Mouse (Mus musculus): ENCODE measurements around the gene Ptprd. TPM values are rescaled to one million over a fixed set of nuclear protein-coding genes. Genes with fewer than 3 reads are reported as not detected.

The Ptprd gene
- polyA plus RNA-seq, 1 experiment from 2014 or later, result 51.4 TPM

GRCm38 (mm10) chr4:77535601-77536000 is 676.2 kb downstream of the Ptprd start:
- Histone ChIP-seq H3K36me3 (no peaks in the 10 kb centered on the region), H3K27me3 (no peaks in the 10 kb centered on the region), H3K9me3 (no peaks in the 10 kb centered on the region), H3K27ac (no peak overlapping the region), H3K9ac (replicated peaks) (no peak overlapping the region), H3K4me2 (replicated peaks) (no peak overlapping the region), H3K4me3 (replicated peaks) (no peak overlapping the region), H3K4me1 (replicated peaks) (peaks cover 10% of the 10 kb centered on the region)
- no peak for ATAC-seq
- WGBS, result 90% methylated on average over 6 of the region's 6 CpGs

- Histone ChIP-seq H3K27me3 (no peaks in the 10 kb centered on the region), H3K4me2 (replicated peaks) (no peak overlapping the region), H3K9me3 (no peaks in the 10 kb centered on the region), H3K36me3 (no peaks in the 10 kb centered on the region), H3K9ac (replicated peaks) (no peak overlapping the region), H3K4me1 (replicated peaks) (peaks cover 10% of the 10 kb centered on the region), H3K27ac (no peak overlapping the region), H3K4me3 (replicated peaks) (no peak overlapping the region)
- 50% methylated on average over 4 of the region's 4 CpGs for WGBS
- ATAC-seq, result no peak
These were observed 677.2 kb downstream of the Ptprd start for GRCm38 (mm10) chr4:77534553-77534952.

GRCm38 (mm10) chr4:77519166-77519565 is 692.6 kb downstream of the Ptprd start:
- Histone ChIP-seq H3K4me1 (replicated peaks) (no peaks in the 10 kb centered on the region), H3K27ac (no peak overlapping the region), H3K27me3 (no peaks in the 10 kb centered on the region), H3K4me2 (replicated peaks) (no peak overlapping the region), H3K36me3 (no peaks in the 10 kb centered on the region), H3K9me3 (no peaks in the 10 kb centered on the region), H3K4me3 (replicated peaks) (no peak overlapping the region), H3K9ac (replicated peaks) (no peak overlapping the region)
- peak; percentile 83 for ATAC-seq
- 50% methylated on average over 5 of the region's 5 CpGs for WGBS

- H3K36me3 ChIP-seq, result no peaks in the 10 kb centered on the region
- no peak overlapping the region for H3K9ac ChIP-seq (replicated peaks)
- no peak overlapping the region for H3K27ac ChIP-seq
- no peak overlapping the region for H3K4me2 ChIP-seq (replicated peaks)
- 77% methylated on average over 5 of the region's 5 CpGs for WGBS
- H3K9me3 ChIP-seq, result no peaks in the 10 kb centered on the region
- H3K27me3 ChIP-seq, result no peaks in the 10 kb centered on the region
- H3K4me1 ChIP-seq (replicated peaks), result peaks cover 5% of the 10 kb centered on the region; the same call in 1 of the 2 replicates
- H3K4me3 ChIP-seq (replicated peaks), result no peak overlapping the region
- ATAC-seq, result no peak
These were observed 697.7 kb downstream of the Ptprd start for GRCm38 (mm10) chr4:77513914-77514628.

- Histone ChIP-seq H3K27me3 (no peaks in the 10 kb centered on the region), H3K9ac (replicated peaks) (no peak overlapping the region), H3K36me3 (no peaks in the 10 kb centered on the region), H3K27ac (no peak overlapping the region), H3K4me1 (replicated peaks) (peaks cover 5% of the 10 kb centered on the region; the same call in 1 of the 2 replicates), H3K4me3 (replicated peaks) (no peak overlapping the region), H3K9me3 (no peaks in the 10 kb centered on the region), H3K4me2 (replicated peaks) (no peak overlapping the region)
- peak; percentile 58; the same call in 1 of the 2 replicates for ATAC-seq
- 63% methylated on average over 3 of the region's 3 CpGs for WGBS
These were observed 698.7 kb downstream of the Ptprd start for GRCm38 (mm10) chr4:77513041-77513440.

- Histone ChIP-seq H3K4me3 (replicated peaks) (no peak overlapping the region), H3K4me2 (replicated peaks) (no peak overlapping the region), H3K36me3 (no peaks in the 10 kb centered on the region), H3K27ac (no peak overlapping the region), H3K4me1 (replicated peaks) (no peaks in the 10 kb centered on the region), H3K9me3 (no peaks in the 10 kb centered on the region), H3K9ac (replicated peaks) (no peak overlapping the region), H3K27me3 (no peaks in the 10 kb centered on the region)
- 81% methylated on average over 7 of the region's 7 CpGs for WGBS
- no peak for ATAC-seq
These were observed 757.7 kb downstream of the Ptprd start for GRCm38 (mm10) chr4:77454049-77454448.

GRCm38 (mm10) chr4:77399146-77399545 is 812.6 kb downstream of the Ptprd start:
- Histone ChIP-seq H3K9ac (replicated peaks) (no peak overlapping the region), H3K4me2 (replicated peaks) (no peak overlapping the region), H3K27me3 (no peaks in the 10 kb centered on the region), H3K27ac (no peak overlapping the region), H3K4me1 (replicated peaks) (no peaks in the 10 kb centered on the region), H3K4me3 (replicated peaks) (no peak overlapping the region), H3K36me3 (no peaks in the 10 kb centered on the region), H3K9me3 (no peaks in the 10 kb centered on the region)
- WGBS, result 87% methylated on average over 4 of the region's 4 CpGs
- ATAC-seq, result no peak

- Histone ChIP-seq H3K27ac (no peak overlapping the region), H3K4me1 (replicated peaks) (no peaks in the 10 kb centered on the region), H3K9me3 (no peaks in the 10 kb centered on the region), H3K4me2 (replicated peaks) (no peak overlapping the region), H3K36me3 (no peaks in the 10 kb centered on the region), H3K4me3 (replicated peaks) (no peak overlapping the region), H3K9ac (replicated peaks) (no peak overlapping the region), H3K27me3 (no peaks in the 10 kb centered on the region)
- no peak for ATAC-seq
These were observed 850.0 kb downstream of the Ptprd start for GRCm38 (mm10) chr4:77361728-77362127.

GRCm38 (mm10) chr4:77327198-77327597 is 884.6 kb downstream of the Ptprd start:
- WGBS, result 85% methylated on average over 4 of the region's 4 CpGs

GRCm38 (mm10) chr4:77317060-77317680 is 894.6 kb downstream of the Ptprd start:
- H3K4me1 ChIP-seq (replicated peaks), result peaks cover 11% of the 10 kb centered on the region
- H3K9ac ChIP-seq (replicated peaks), result no peak overlapping the region
- ATAC-seq, result 0 out of 2 replicates have a peak, but pooled peaks have one; percentile 60
- H3K27ac ChIP-seq, result no peak overlapping the region
- 45% methylated on average over 10 of the region's 10 CpGs for WGBS
- no peaks in the 10 kb centered on the region for H3K9me3 ChIP-seq
- H3K4me3 ChIP-seq (replicated peaks), result no peak overlapping the region
- H3K4me2 ChIP-seq (replicated peaks), result no peak overlapping the region
- no peaks in the 10 kb centered on the region for H3K27me3 ChIP-seq
- no peaks in the 10 kb centered on the region for H3K36me3 ChIP-seq

More at GRCm38 (mm10) chr4:77327198-77327597, 884.6 kb downstream of the Ptprd start:
- Histone ChIP-seq H3K4me3 (replicated peaks) (no peak overlapping the region), H3K27me3 (no peaks in the 10 kb centered on the region), H3K4me2 (replicated peaks) (no peak overlapping the region), H3K27ac (no peak overlapping the region), H3K9me3 (no peaks in the 10 kb centered on the region), H3K4me1 (replicated peaks) (no peaks in the 10 kb centered on the region), H3K9ac (replicated peaks) (no peak overlapping the region), H3K36me3 (no peaks in the 10 kb centered on the region)
- ATAC-seq, result no peak

- peak; percentile 87 for ATAC-seq
- Histone ChIP-seq H3K27ac (no peak overlapping the region), H3K4me2 (replicated peaks) (no peak overlapping the region), H3K36me3 (no peaks in the 10 kb centered on the region), H3K9me3 (no peaks in the 10 kb centered on the region), H3K4me3 (replicated peaks) (no peak overlapping the region), H3K27me3 (no peaks in the 10 kb centered on the region), H3K9ac (replicated peaks) (no peak overlapping the region), H3K4me1 (replicated peaks) (peaks cover 11% of the 10 kb centered on the region)
- whole genome bisulfite sequencing, result 27% methylated on average over 2 of the region's 2 CpGs
These were observed 895.1 kb downstream of the Ptprd start for GRCm38 (mm10) chr4:77316644-77317043.

GRCm38 (mm10) chr4:77310127-77310788 is 901.5 kb downstream of the Ptprd start:
- Histone ChIP-seq H3K9ac (replicated peaks) (no peak overlapping the region), H3K27me3 (no peaks in the 10 kb centered on the region), H3K9me3 (no peaks in the 10 kb centered on the region), H3K27ac (no peak overlapping the region), H3K4me2 (replicated peaks) (no peak overlapping the region), H3K4me3 (replicated peaks) (no peak overlapping the region), H3K36me3 (no peaks in the 10 kb centered on the region), H3K4me1 (replicated peaks) (no peaks in the 10 kb centered on the region)
- ATAC-seq, result 0 out of 2 replicates have a peak, but pooled peaks have one; percentile 45
- 93% methylated on average over 3 of the region's 3 CpGs for WGBS

Measured in midbrain, embryonic 13.5 days (tissue).